Mouse (Mus musculus) adrenal gland, adult 2 months (tissue): ENCODE measurements around the gene Ube2j2. TPM values are rescaled to one million over a fixed set of nuclear protein-coding genes. Genes with fewer than 3 reads are reported as not detected.

ENCODE experiments used
- DNase-seq: peaks from one replicate; pipeline ENCODE4 v3.0.0; 2021
- microRNA-seq, 2 experiments: library from miRNA; unstranded; fragments of <30 nt; microRNA quantifications; one replicate each; pipeline ENCODE4 v1.2.0; 2021
- polyA plus RNA-seq: library from polyadenylated mRNA; depleted of rRNA; stranded (reverse); fragments of >200 nt; gene quantifications from 2 replicates; pipeline ENCODE4 v1.2.3, GENCODE M21; 2012; rRNA removed
- total RNA-seq, 2 experiments: library from RNA; stranded (reverse); gene quantifications; 2 replicates each; pipeline ENCODE4 v1.2.3; 2021

The Ube2j2 gene
- total and polyA plus RNA-seq, 3 experiments: 64.1 to 95.5 (median 94.4) TPM

DNA sequence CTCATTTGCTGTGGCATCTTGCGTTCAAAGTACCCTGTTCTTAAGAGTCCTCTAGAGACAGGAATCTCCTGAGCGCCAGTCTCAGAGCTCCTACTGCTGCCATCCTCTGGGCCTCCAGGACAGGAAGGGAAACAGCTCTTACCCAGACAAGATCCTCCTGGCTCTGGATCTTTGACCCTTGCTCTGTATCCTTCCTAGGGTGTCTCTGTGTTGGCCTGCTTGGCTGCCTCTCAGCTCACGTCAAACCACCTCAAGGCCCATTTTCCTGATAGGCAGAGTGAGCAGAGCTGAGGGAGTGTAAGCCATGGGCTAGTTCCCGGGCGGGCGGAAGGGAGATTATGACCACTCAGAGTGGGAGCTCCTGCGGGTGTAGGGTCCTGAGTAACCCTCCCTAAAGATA, 19.5 kb downstream of the Ube2j2 start:
- DNase-seq: no peak

- no peak for DNase-seq
Observed at GRCm38 (mm10) chr4:155964396-155964795, 20.8 kb downstream of the Ube2j2 start.

DNA sequence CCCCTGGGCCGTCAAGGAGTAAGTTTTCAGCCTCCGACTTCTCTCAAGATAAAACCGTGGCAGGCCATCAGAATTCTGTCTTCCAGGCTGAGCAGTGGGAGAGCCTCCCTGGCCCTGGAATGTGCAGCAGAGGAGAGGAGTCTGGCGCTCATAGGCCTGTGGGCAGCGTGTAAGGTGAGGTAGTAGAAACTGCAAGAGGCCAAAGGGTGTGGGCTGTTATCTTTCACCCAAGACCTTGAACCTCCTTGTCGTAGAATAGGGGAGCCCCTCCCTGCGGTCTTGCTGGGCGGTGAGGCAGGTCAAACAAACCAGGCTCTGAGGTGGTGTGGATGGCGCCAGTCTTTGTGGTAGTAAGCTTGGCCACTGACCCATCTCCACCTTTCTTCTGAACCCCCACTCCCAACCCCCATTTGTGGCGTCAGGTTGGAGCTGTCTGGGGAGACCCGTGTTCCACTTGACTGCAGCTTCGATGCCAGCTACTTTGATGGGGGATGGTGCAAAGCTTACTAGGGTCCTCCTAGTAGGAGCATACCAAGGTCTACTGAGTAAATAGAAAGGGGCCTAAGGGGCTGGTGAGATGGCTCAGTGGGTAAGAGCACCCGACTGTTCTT, 25.5 kb downstream of the Ube2j2 start:
- DNase-seq: no peak

DNA sequence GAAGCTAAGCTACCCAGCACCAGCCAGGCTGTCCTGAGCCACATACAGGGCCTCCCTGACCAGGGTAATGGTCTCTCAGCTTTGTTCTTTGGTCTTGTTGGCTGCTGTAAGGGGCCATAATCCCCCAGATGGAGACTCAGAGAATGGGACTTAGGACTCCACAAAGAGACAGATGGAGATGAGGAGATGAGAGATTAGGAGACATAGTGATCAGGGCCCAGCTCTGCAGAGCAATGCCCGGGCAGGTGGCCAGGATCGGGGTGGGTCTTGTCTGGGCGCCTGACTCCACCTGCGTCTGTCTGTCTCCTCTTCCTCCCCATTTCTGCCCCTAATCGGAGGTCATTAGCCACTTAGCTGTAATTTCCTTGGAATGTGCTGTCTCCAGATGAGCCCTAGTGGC, 26.7 kb downstream of the Ube2j2 start:
- no peak for DNase-seq

DNA sequence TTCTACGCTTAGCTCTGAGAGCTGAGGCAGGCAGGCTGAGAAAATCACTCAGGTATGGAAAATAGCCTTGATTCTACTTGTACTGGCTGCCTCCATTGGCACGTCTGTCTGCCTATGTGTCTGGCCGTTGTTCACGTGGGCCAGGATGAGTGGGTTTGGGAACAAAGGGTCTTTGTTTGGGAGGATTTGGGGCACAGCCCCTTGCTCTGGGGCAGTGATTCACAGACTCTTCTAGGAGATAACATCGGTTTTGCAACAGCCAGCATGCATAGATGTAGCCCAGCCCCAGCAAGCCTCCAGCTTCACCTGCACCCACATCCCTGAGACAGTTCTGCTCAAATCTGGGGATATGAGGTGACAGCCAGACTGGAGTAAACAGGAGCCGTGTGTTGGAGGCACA, 29.0 kb downstream of the Ube2j2 start:
- DNase-seq: no peak

DNA sequence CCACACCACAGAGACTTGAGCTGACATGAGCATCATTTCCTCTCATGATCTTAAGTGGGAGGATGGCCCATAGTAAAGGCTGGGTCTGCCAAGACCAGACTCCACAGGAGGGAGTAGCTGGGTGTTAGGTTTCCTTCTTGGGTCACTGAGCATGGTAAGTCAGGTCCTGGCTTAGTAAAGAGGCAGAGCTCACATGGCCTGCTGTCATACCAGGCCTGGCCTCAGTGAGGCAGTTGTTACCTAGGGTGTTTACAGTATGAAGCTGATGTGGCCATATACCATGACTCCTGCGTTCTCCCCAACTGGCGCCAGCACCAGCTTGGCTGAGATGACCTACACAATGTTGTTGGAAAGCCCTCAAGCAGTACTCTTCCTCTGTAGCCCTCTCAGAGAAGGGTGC, 29.6 kb downstream of the Ube2j2 start:
- DNase-seq: no peak

GRCm38 (mm10) chr4:155981436-155982082, 37.9 kb downstream of the Ube2j2 start:
- DNase-seq: no peak

DNA sequence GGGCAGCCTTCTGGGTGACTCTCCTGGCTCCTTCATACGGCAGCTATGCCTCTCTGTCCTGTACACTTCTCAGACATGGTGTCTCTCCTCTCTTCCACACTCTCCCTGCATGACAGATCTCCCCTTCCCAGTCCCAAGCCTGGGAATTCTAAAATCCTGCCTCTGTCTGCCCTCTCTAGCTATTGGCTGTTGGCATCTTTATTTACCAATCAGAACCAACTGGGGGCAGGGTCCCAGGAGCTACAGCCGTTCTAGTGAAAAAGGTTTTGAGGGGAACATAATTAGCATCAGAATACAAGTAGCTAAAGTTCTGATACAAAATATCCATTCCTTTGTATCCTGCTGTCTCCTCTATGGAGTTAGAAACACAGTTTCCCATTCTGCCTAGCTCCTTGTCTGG, 40.2 kb downstream of the Ube2j2 start:
- no peak for DNase-seq

DNA sequence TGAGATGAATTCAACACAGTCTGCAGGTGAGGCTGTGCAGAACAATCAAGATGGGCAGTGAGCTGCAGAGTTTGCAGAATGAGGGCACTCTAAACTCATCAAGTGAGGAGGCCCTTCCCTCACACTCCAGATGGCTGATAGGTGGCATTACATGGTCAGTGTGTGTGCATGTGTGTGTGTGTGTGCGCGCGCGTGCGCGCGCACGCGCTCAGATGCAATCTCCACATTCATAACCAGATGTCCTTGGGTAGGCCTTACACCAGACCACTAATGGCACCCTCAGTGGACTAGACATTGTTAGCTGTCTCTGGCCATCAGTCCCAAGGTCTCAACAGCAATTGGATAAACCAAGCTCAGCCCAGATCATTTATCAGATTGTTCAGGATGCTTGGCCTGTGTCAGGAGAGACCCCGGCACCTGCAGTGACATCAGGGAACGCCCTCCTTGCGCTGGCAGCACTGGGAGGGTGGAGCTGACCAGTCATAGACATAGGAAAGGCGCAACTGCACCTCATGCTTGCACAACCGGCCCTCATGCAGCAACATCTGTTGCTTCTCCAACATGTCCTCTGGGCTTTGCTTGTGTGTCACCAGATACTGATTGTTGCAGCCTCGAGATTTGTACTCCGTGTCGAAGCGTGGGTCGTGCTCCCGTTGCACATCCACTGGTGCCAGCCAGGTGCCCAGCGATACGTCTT, 47.7 kb downstream of the Ube2j2 start:
- DNase-seq: no peak

- DNase-seq: no peak
Observed at GRCm38 (mm10) chr4:155991908-155992230, 48.2 kb downstream of the Ube2j2 start.

DNA sequence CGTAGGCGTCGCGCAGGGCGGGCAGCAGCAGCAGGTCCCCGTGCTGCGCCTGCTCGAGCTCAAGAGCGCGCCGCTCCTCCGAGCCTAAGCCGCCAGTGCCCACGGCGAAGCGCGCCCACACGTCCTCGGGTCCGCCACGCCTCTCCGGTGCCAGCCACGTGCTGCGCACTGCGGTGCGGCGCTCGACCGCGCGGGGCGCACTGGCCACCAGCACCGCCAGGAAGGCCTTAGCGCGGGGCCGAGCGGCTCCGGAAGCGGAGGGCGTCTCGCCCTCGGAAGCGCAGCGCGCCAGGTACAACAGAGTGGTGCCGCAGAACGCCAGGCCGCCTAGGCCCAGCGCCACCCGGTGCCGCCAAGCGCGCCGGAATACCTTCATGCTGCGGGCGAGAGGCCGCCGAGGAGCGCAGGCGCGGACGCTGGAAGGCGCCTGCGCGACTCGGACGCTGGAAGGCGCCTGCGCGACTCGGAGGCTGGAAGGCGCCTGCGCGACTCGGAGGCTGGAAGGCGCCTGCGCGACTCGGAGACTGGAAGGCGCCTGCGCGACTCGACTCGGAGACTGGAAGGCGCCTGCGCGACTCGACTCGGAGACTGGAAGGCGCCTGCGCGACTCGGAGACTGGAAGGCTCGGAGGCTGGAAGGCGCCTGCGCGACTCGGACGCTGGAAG, 48.7 kb downstream of the Ube2j2 start, which contains the start of the genes B3galt6 and Sdf4:
B3galt6 (minus strand) TSS at position 409 of the 665 bp plus-strand sequence.
Sdf4 (plus strand) TSS at position 632 of the 665 bp plus-strand sequence.
- DNase-seq: peak; percentile 91

DNA sequence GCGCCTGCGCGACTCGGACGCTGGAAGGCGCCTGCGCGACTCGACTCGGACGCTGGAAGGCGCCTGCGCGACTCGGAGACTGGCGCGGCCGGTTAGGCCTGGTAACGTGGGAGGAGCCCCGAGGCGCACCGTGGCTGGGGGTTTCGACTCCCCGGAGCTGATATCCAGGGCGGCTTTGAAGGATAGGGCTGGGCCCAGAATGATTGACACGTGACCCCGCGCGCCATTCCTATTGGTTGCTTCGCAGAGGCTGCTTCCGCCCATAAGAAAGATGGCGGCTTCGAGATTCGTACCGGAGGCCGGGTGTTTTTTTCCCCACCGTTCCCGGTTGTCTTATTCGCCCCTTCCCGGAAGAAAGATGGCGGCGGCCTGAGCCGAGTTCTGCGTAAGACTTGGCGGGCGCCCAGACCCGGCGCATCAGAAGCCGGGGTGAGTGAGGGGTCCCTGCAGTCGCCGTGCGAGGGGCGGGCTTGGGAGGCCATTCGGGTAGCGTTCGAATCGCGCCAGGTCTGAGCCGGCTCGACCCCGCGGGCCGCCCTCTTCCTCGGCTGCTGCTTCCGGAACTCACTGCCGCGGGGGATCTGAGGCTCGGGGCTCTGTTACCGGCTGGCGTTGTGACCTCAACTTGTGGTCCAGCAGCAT, 49.4 kb downstream of the Ube2j2 start:
- peak; percentile 96 for DNase-seq

DNA sequence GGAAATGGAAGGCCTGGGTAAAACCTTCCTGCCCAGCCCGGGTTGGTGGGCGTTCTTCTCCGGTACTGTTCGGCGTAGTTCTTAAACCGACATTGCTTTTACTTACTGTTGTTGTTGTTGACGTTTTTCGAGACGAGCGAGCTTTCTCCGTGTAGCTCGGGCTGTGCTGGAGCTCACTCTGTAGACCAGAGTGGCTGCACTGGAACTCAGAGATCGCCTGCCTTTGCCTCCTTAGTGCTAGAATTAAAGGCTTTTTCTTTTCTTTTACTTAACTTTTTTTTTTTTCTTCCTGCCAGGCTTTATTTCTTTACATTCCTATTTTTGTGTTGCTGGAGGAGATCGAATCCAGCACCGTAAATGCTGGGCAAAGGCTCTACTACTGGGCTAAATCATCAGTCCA, 50.0 kb downstream of the Ube2j2 start:
- no peak for DNase-seq

- DNase-seq: no peak
Observed at GRCm38 (mm10) chr4:156004109-156004508, 60.5 kb downstream of the Ube2j2 start.

DNA sequence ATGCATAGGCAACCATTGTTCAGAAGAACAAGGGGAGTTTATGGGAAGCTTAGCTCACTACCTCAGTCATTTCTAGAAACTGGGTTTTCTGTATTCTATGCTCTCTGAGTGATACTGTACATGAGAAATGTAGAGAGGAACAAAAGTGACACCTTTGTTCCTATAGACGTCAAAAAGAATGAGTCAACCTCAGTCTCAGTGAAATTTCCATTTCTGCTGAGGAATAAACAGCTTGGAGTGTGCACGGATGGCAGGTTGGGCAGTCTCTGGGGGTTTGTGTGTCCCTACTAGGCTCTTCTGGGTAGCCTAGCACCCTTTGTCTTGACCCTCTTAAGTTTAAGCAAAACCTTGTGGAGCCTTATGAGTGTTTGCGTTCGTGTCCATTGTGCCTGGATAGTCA, 64.7 kb downstream of the Ube2j2 start:
- DNase-seq: no peak

Small RNAs within 50 kb of the gene (microRNA-seq; reads per million reads assigned to microRNA genes)
- gene Gm22991: 0 reads per million in 2 experiments

Other genes with a start within 250 kb of the Ube2j2 start
- 10 to 100 TPM; 42.6 to 65.1 TPM for gene Fndc10, start 249.5 kb upstream of the Ube2j2 start, total RNA-seq
- gene Fndc10, start 249.5 kb upstream of the Ube2j2 start, polyA plus RNA-seq: 247 and 266 TPM in 2 replicates
- 100 to 1,000 TPM; 104 to 143 TPM for gene Ssu72, start 239.0 kb upstream of the Ube2j2 start, total RNA-seq
- 178 and 190 TPM in 2 replicates for gene Ssu72, start 239.0 kb upstream of the Ube2j2 start, polyA plus RNA-seq
- under 1 TPM; 0.55 to 0.73 TPM for gene Tmem240, start 209.0 kb upstream of the Ube2j2 start, total RNA-seq
- 2.0 and 3.1 TPM in 2 replicates for gene Tmem240, start 209.0 kb upstream of the Ube2j2 start, polyA plus RNA-seq
- 10 to 100 TPM; 71.4 to 90.7 TPM for gene Atad3a, start 182.7 kb upstream of the Ube2j2 start, total RNA-seq
- 226 and 242 TPM in 2 replicates for gene Atad3a, start 182.7 kb upstream of the Ube2j2 start, polyA plus RNA-seq
- gene Vwa1, start 169.1 kb upstream of the Ube2j2 start, total RNA-seq: 1 to 10 TPM; 2.5 to 4.8 TPM
- gene Vwa1, start 169.1 kb upstream of the Ube2j2 start, polyA plus RNA-seq: 9.4 and 12.0 TPM in 2 replicates
- gene Tmem88b, start 158.0 kb upstream of the Ube2j2 start, total RNA-seq: under 1 TPM; 0.52 to 0.62 TPM
- gene Tmem88b, start 158.0 kb upstream of the Ube2j2 start, polyA plus RNA-seq: 0.81 and 0.97 TPM in 2 replicates
- not detected for gene Ankrd65, start 153.4 kb upstream of the Ube2j2 start, total RNA-seq
- gene Ankrd65, start 153.4 kb upstream of the Ube2j2 start, polyA plus RNA-seq: 0.11 and 0.16 TPM in 2 replicates
- 100 to 1,000 TPM; 122 to 141 TPM for gene Mrpl20, start 141.0 kb upstream of the Ube2j2 start, total RNA-seq
- 42.1 and 65.2 TPM in 2 replicates for gene Mrpl20, start 141.0 kb upstream of the Ube2j2 start, polyA plus RNA-seq
- gene Ccnl2, start 131.3 kb upstream of the Ube2j2 start, total RNA-seq: 100 to 1,000 TPM in 1 of 2 experiments, 10 to 100 TPM in 1; 70.2 to 118 TPM
- gene Ccnl2, start 131.3 kb upstream of the Ube2j2 start, polyA plus RNA-seq: 56.0 and 58.2 TPM in 2 replicates
- 100 to 1,000 TPM; 155 to 164 TPM for gene Aurkaip1, start 112.6 kb upstream of the Ube2j2 start, total RNA-seq
- gene Aurkaip1, start 112.6 kb upstream of the Ube2j2 start, polyA plus RNA-seq: 276 and 293 TPM in 2 replicates
- gene Mxra8, start 104.2 kb upstream of the Ube2j2 start, total RNA-seq: 10 to 100 TPM; 36.9 to 55.5 TPM
- 164 and 185 TPM in 2 replicates for gene Mxra8, start 104.2 kb upstream of the Ube2j2 start, polyA plus RNA-seq
- gene Dvl1, start 96.4 kb upstream of the Ube2j2 start, total RNA-seq: 10 to 100 TPM; 58.1 to 66.7 TPM
- 187 and 202 TPM in 2 replicates for gene Dvl1, start 96.4 kb upstream of the Ube2j2 start, polyA plus RNA-seq
- gene Tas1r3, start 80.5 kb upstream of the Ube2j2 start, total RNA-seq: under 1 TPM; 0.32 to 0.35 TPM
- gene Tas1r3, start 80.5 kb upstream of the Ube2j2 start, polyA plus RNA-seq: 0.56 and 0.62 TPM in 2 replicates
- 10 to 100 TPM; 18.7 to 21.1 TPM for gene Cptp, start 74.4 kb upstream of the Ube2j2 start, total RNA-seq
- gene Cptp, start 74.4 kb upstream of the Ube2j2 start, polyA plus RNA-seq: 29.4 and 37.1 TPM in 2 replicates
- 10 to 100 TPM; 27.5 to 32.0 TPM for gene Ints11, start 74.3 kb upstream of the Ube2j2 start, total RNA-seq
- 24.5 and 30.8 TPM in 2 replicates for gene Ints11, start 74.3 kb upstream of the Ube2j2 start, polyA plus RNA-seq
- gene Pusl1, start 52.0 kb upstream of the Ube2j2 start, total RNA-seq: 10 to 100 TPM; 21.8 to 28.4 TPM
- 118 and 119 TPM in 2 replicates for gene Pusl1, start 52.0 kb upstream of the Ube2j2 start, polyA plus RNA-seq
- 10 to 100 TPM; 14.4 to 20.9 TPM for gene Acap3, start 52.0 kb upstream of the Ube2j2 start, total RNA-seq
- 29.0 and 29.3 TPM in 2 replicates for gene Acap3, start 52.0 kb upstream of the Ube2j2 start, polyA plus RNA-seq
- 10 to 100 TPM; 66.8 to 70.1 TPM for gene C1qtnf12, start 18.5 kb downstream of the Ube2j2 start, total RNA-seq
- 100 and 128 TPM in 2 replicates for gene C1qtnf12, start 18.5 kb downstream of the Ube2j2 start, polyA plus RNA-seq
- gene B3galt6, start 48.8 kb downstream of the Ube2j2 start, total RNA-seq: 1 to 10 TPM; 5.1 to 8.5 TPM
- 14.7 and 18.3 TPM in 2 replicates for gene B3galt6, start 48.8 kb downstream of the Ube2j2 start, polyA plus RNA-seq
- gene Sdf4, start 49.0 kb downstream of the Ube2j2 start, total RNA-seq: 100 to 1,000 TPM; 260 to 282 TPM
- 47.5 and 50.7 TPM in 2 replicates for gene Sdf4, start 49.0 kb downstream of the Ube2j2 start, polyA plus RNA-seq
- 1 to 10 TPM in 1 of 2 experiments, under 1 TPM in 1; 0.61 to 1.2 TPM for gene Tnfrsf4, start 70.0 kb downstream of the Ube2j2 start, total RNA-seq
- 4.4 and 5.0 TPM in 2 replicates for gene Tnfrsf4, start 70.0 kb downstream of the Ube2j2 start, polyA plus RNA-seq
- under 1 TPM in 1 of 2 experiments, not detected in 1; 0.38 TPM for gene Tnfrsf18, start 82.3 kb downstream of the Ube2j2 start, total RNA-seq
- 0.30 and 0.61 TPM in 2 replicates for gene Tnfrsf18, start 82.3 kb downstream of the Ube2j2 start, polyA plus RNA-seq
- gene Ttll10, start 115.6 kb downstream of the Ube2j2 start, total RNA-seq: under 1 TPM in 1 of 2 experiments, not detected in 1; 0.21 TPM
- gene Ttll10, start 115.6 kb downstream of the Ube2j2 start, polyA plus RNA-seq: 0.13 and 0.19 TPM in 2 replicates
- 1 to 10 TPM; 5.7 to 9.6 TPM for gene 9430015G10Rik, start 166.2 kb downstream of the Ube2j2 start, total RNA-seq
- gene 9430015G10Rik, start 166.2 kb downstream of the Ube2j2 start, polyA plus RNA-seq: 14.6 and 15.6 TPM in 2 replicates
- under 1 TPM; 0.17 TPM for gene Rnf223, start 186.7 kb downstream of the Ube2j2 start, total RNA-seq
- 0.34 and 0.46 TPM in 2 replicates for gene Rnf223, start 186.7 kb downstream of the Ube2j2 start, polyA plus RNA-seq